Mouse (Mus musculus) lung, adult 18-20 months (tissue): Measurements from ENCODE around the gene Slc35b4.

Experiments used
- DNase-seq, 2 experiments: peaks; one replicate each; pipeline ENCODE4 v3.0.0; 2022; ENCODE audit warnings: mixed read lengths in 2 of 2

The Slc35b4 gene

GRCm38 (mm10) chr6:34176864-34177247 lies at the start of gene Slc35b4:
Gene Slc35b4 (minus strand): TSS chr6:34177111.
- peak; percentile 96 to 97 for DNase-seq

- DNase-seq = no peak
Measured at GRCm38 (mm10) chr6:34225004-34225599, 48.2 kb upstream of the Slc35b4 start.

GRCm38 (mm10) chr6:34216450-34217319 lies 39.8 kb upstream of the Slc35b4 start:
- no peak for DNase-seq

- DNase-seq = no peak
Measured at GRCm38 (mm10) chr6:34205754-34206153, 28.8 kb upstream of the Slc35b4 start.

GRCm38 (mm10) chr6:34204971-34205572 lies 28.2 kb upstream of the Slc35b4 start:
- DNase-seq = peak; percentile 7 to 10

- DNase-seq = no peak
Measured at GRCm38 (mm10) chr6:34203503-34203902, 26.6 kb upstream of the Slc35b4 start.

GRCm38 (mm10) chr6:34194981-34195380 lies 18.1 kb upstream of the Slc35b4 start:
- DNase-seq = no peak

- peak; percentile 24 to 41 for DNase-seq
Measured at GRCm38 (mm10) chr6:34193708-34194475, 17.0 kb upstream of the Slc35b4 start.

GRCm38 (mm10) chr6:34191401-34191800 lies 14.5 kb upstream of the Slc35b4 start:
- DNase-seq = no peak

- DNase-seq = no peak
Measured at GRCm38 (mm10) chr6:34189494-34189893, 12.6 kb upstream of the Slc35b4 start.

- peak in 1 of 2 experiments; percentile 5 for DNase-seq
Measured at GRCm38 (mm10) chr6:34187986-34188599, 11.2 kb upstream of the Slc35b4 start.

GRCm38 (mm10) chr6:34187273-34187863 lies 10.5 kb upstream of the Slc35b4 start:
- no peak for DNase-seq

GRCm38 (mm10) chr6:34183326-34183725 lies 6.4 kb upstream of the Slc35b4 start:
- no peak for DNase-seq

- no peak for DNase-seq
Measured at GRCm38 (mm10) chr6:34181961-34182360, 5.0 kb upstream of the Slc35b4 start.

GRCm38 (mm10) chr6:34179911-34180310 lies 3.0 kb upstream of the Slc35b4 start:
- DNase-seq = no peak

GRCm38 (mm10) chr6:34179007-34179406 lies 2.1 kb upstream of the Slc35b4 start:
- DNase-seq = no peak

- DNase-seq = peak in 1 of 2 experiments; percentile 18
Measured at GRCm38 (mm10) chr6:34176111-34176863, 624 bp downstream of the Slc35b4 start.

GRCm38 (mm10) chr6:34174715-34175114 lies 2.2 kb downstream of the Slc35b4 start:
- no peak for DNase-seq

- DNase-seq = no peak
Measured at GRCm38 (mm10) chr6:34173251-34173650, 3.7 kb downstream of the Slc35b4 start.

GRCm38 (mm10) chr6:34171748-34172457 lies 5.0 kb downstream of the Slc35b4 start:
- DNase-seq = no peak
